Mouse (Mus musculus) spleen, postnatal 14 days (tissue): ENCODE measurements around the gene Amfr.
A peak's percentile ranks its signal among the peaks of the same experiment; 100 is the strongest.

Experiments
- DNase-seq, 2 experiments: peaks; one replicate each; pipeline ENCODE4 v3.0.0; 2021 to 2022; ENCODE audit warnings: low spot score in 2 of 2

The Amfr gene

GRCm38 (mm10) chr8:93933288-93933687 lies 79.4 kb downstream of the Amfr start:
- DNase-seq: no peak

- DNase-seq: peak; percentile 39 to 63
Measured at GRCm38 (mm10) chr8:93932873-93933272, 79.8 kb downstream of the Amfr start.

GRCm38 (mm10) chr8:93931336-93931735 lies 81.3 kb downstream of the Amfr start:
- DNase-seq: no peak

- no peak for DNase-seq
Measured at GRCm38 (mm10) chr8:93929233-93929632, 83.4 kb downstream of the Amfr start.

- DNase-seq: no peak
Measured at GRCm38 (mm10) chr8:93925513-93925912, 87.1 kb downstream of the Amfr start.

GRCm38 (mm10) chr8:93923897-93924334 lies 88.7 kb downstream of the Amfr start:
- no peak for DNase-seq
